Mouse (Mus musculus): Measurements from ENCODE around the gene Dst.

- TF ChIP-seq EP300 (IDR thresholded peaks at IDR 0.05; ENCODE audit: low read depth in 1 of 2, low read length in 2 of 2), result no peak
- TF ChIP-seq POLR2A (IDR thresholded peaks at IDR 0.05; ENCODE audit: control insufficient read depth in 1 of 2, insufficient read depth in 1 of 2, low read depth in 1 of 2, low read length in 2 of 2, poor library complexity in 1 of 2), result no peak
- TF ChIP-seq E2F4 (IDR thresholded peaks at IDR 0.05; ENCODE audit: borderline replicate concordance, low read depth, low read length), result no peak
- TF ChIP-seq TCF12 (IDR thresholded peaks at IDR 0.05; ENCODE audit: low read depth, low read length), result no peak
- no peak for TF ChIP-seq MAX (IDR thresholded peaks at IDR 0.05; ENCODE audit: low read length)
- peak; percentile 81 to 94 (median 84) for TF ChIP-seq CTCF (IDR thresholded peaks at IDR 0.05 in 2 of 3, conservative IDR thresholded peaks at IDR 0.05 in 1 of 3; ENCODE audit: control insufficient read depth in 1 of 3, insufficient read depth in 1 of 3, low read depth in 2 of 3, low read length in 3 of 3, poor library complexity in 1 of 3, severe bottlenecking in 1 of 3)
- no peak for TF ChIP-seq CHD2 (IDR thresholded peaks at IDR 0.05; ENCODE audit: low read length)
- no peak for TF ChIP-seq TBP (IDR thresholded peaks at IDR 0.05; ENCODE audit: low read depth, low read length)
- no peak for TF ChIP-seq USF1 (IDR thresholded peaks at IDR 0.05; ENCODE audit: low read depth, low read length)
- no peak for TF ChIP-seq RCOR1 (IDR thresholded peaks at IDR 0.05; ENCODE audit: low read depth, low read length)
- TF ChIP-seq JUND (IDR thresholded peaks at IDR 0.05; ENCODE audit: low read depth, low read length), result no peak
Measured at GRCm38 (mm10) chr1:34218323-34218722, 310.3 kb downstream of the Dst start.

Data from MEL (cell line).